Mouse (Mus musculus) liver, adult 2 months (tissue): Measurements from ENCODE around the gene Lars2. TPM values are rescaled to one million over a fixed set of nuclear protein-coding genes. Genes with fewer than 3 reads are reported as not detected.

ENCODE experiments used
- DNase-seq: peaks from one replicate; pipeline ENCODE4 v3.0.0-alpha.2; 2011; ENCODE audit warnings: low read depth, low spot score; ENCODE audit errors: extremely low read depth
- H3K27ac ChIP-seq: fragments of 200-500 bp; replicated peaks from 2 replicates; pipeline ENCODE4 v1.5.1; 2012; ENCODE audit warnings: low read depth, mild to moderate bottlenecking, control low read depth, inconsistent platforms, low read length; ENCODE audit not compliant: insufficient read depth
- H3K27me3 ChIP-seq: fragments of 200-500 bp; 2 replicates; pipeline ENCODE4 v1.6.1; 2012; ENCODE audit warnings: mild to moderate bottlenecking, moderate library complexity, low read length, inconsistent platforms; ENCODE audit not compliant: control insufficient read depth, insufficient read depth
- H3K36me3 ChIP-seq: fragments of 200-500 bp; 2 replicates; pipeline ENCODE4 v1.6.1; 2012; ENCODE audit warnings: low read length, inconsistent platforms; ENCODE audit not compliant: control insufficient read depth, insufficient read depth
- H3K4me1 ChIP-seq: fragments of 200-500 bp; 2 replicates; pipeline ENCODE4 v1.6.1; 2011; ENCODE audit warnings: low read length; ENCODE audit not compliant: control insufficient read depth, insufficient read depth
- H3K4me3 ChIP-seq: fragments of 200-500 bp; 2 replicates; pipeline ENCODE4 v1.5.1; 2011; ENCODE audit warnings: low read depth, mild to moderate bottlenecking, control low read depth, low read length, moderate library complexity; ENCODE audit not compliant: insufficient read depth
- H3K79me2 ChIP-seq: fragments of 200-500 bp; 2 replicates; pipeline ENCODE4 v1.6.1; 2012; ENCODE audit warnings: inconsistent platforms, mild to moderate bottlenecking, low read length, moderate library complexity; ENCODE audit not compliant: control insufficient read depth, insufficient read depth
- H3K9ac ChIP-seq: fragments of 200-500 bp; 2 replicates; pipeline ENCODE4 v1.6.1; 2012; ENCODE audit warnings: low read depth, mild to moderate bottlenecking, control low read depth, inconsistent platforms, low read length
- CTCF ChIP-seq: fragments of 200-500 bp; IDR thresholded peaks from 2 replicates; pipeline ENCODE4 v1.5.1; 2011; ENCODE audit warnings: low read depth, low read length, control low read depth
- POLR2A ChIP-seq: fragments of 200-500 bp; IDR thresholded peaks from 2 replicates; pipeline ENCODE4 v1.6.1; 2011; ENCODE audit warnings: low read length, control low read depth; ENCODE audit not compliant: insufficient read depth; ENCODE audit errors: extremely low read depth
- WGBS: fragments of 180-500 bp; shearing (Covaris S2); methylation state at CpG from one replicate; pipeline ENCODE4 v1.1.7; 2018; 5-methylcytosine and 5-hydroxymethylcytosine counted together
- polyA plus RNA-seq: library from polyadenylated mRNA; depleted of rRNA; stranded (reverse); fragments of >200 nt; gene quantifications from 2 replicates; pipeline ENCODE4 v1.2.3, GENCODE M21; 2012
- total RNA-seq: library from RNA; depleted of rRNA; stranded (reverse); fragments of >200 nt; gene quantifications from 2 replicates; pipeline ENCODE4 v1.2.3, GENCODE M21; 2014

Gene Lars2
- total and polyA plus RNA-seq, 2 experiments: 24.1 to 482 TPM

- H3K27ac ChIP-seq: no peak overlapping the region
- no peak overlapping the region for H3K9ac ChIP-seq
- H3K27me3 ChIP-seq: no peaks in the 10 kb centered on the region
- 74% methylated on average over 3 of the region's 3 CpGs for WGBS
- no peak for TF ChIP-seq POLR2A
- TF ChIP-seq CTCF: no peak
- peak; percentile 62 for DNase-seq
- H3K79me2 ChIP-seq: peaks cover 40% of the 10 kb centered on the region
- no peak overlapping the region for H3K4me3 ChIP-seq
- H3K36me3 ChIP-seq: peaks cover 1% of the 10 kb centered on the region; the same call in 1 of the 2 replicates
- H3K4me1 ChIP-seq: peaks cover 15% of the 10 kb centered on the region
Measured at GRCm38 (mm10) chr9:123486635-123487034, 119.9 kb downstream of the Lars2 start.

GRCm38 (mm10) chr9:123489073-123489472, 122.3 kb downstream of the Lars2 start:
- TF ChIP-seq CTCF (no peak), POLR2A (no peak)
- Histone ChIP-seq H3K27ac (no peak overlapping the region), H3K4me3 (no peak overlapping the region), H3K36me3 (no peaks in the 10 kb centered on the region; the same call in 1 of the 2 replicates), H3K9ac (no peak overlapping the region), H3K4me1 (peaks cover 14% of the 10 kb centered on the region), H3K27me3 (no peaks in the 10 kb centered on the region), H3K79me2 (peaks cover 41% of the 10 kb centered on the region)
- 46% methylated on average over 2 of the region's 2 CpGs for WGBS
- DNase-seq: no peak

GRCm38 (mm10) chr9:123489727-123490343, 123.1 kb downstream of the Lars2 start:
- Histone ChIP-seq H3K4me1 (peaks cover 14% of the 10 kb centered on the region), H3K79me2 (peaks cover 33% of the 10 kb centered on the region; the same call in 1 of the 2 replicates), H3K9ac (no peak overlapping the region), H3K4me3 (no peak overlapping the region), H3K36me3 (no peaks in the 10 kb centered on the region; the same call in 1 of the 2 replicates), H3K27ac (no peak overlapping the region), H3K27me3 (no peaks in the 10 kb centered on the region)
- WGBS: 69% methylated on average over 9 of the region's 9 CpGs
- no peak for DNase-seq
- TF ChIP-seq POLR2A (no peak), CTCF (no peak)

GRCm38 (mm10) chr9:123490930-123491329, 124.2 kb downstream of the Lars2 start:
- no peak for DNase-seq
- Histone ChIP-seq H3K79me2 (peaks cover 32% of the 10 kb centered on the region; the same call in 1 of the 2 replicates), H3K4me3 (no peak overlapping the region), H3K27me3 (no peaks in the 10 kb centered on the region), H3K27ac (no peak overlapping the region), H3K4me1 (peaks cover 17% of the 10 kb centered on the region), H3K9ac (no peak overlapping the region), H3K36me3 (no peaks in the 10 kb centered on the region)
- TF ChIP-seq POLR2A (no peak), CTCF (no peak)
- 73% methylated on average over 5 of the region's 5 CpGs for WGBS

- Histone ChIP-seq H3K9ac (no peak overlapping the region), H3K4me3 (no peak overlapping the region), H3K79me2 (peaks cover 26% of the 10 kb centered on the region; the same call in 1 of the 2 replicates), H3K27ac (no peak overlapping the region), H3K27me3 (no peaks in the 10 kb centered on the region), H3K36me3 (no peaks in the 10 kb centered on the region), H3K4me1 (peaks cover 15% of the 10 kb centered on the region)
- TF ChIP-seq POLR2A (no peak), CTCF (no peak)
- 55% methylated on average over 9 of the region's 9 CpGs for WGBS
- no peak for DNase-seq
Measured at GRCm38 (mm10) chr9:123491917-123492585, 125.3 kb downstream of the Lars2 start.

- H3K79me2 ChIP-seq: peaks cover 14% of the 10 kb centered on the region; the same call in 1 of the 2 replicates
- H3K4me3 ChIP-seq: no peak overlapping the region
- no peaks in the 10 kb centered on the region for H3K36me3 ChIP-seq
- DNase-seq: peak; percentile 67
- no peak overlapping the region for H3K9ac ChIP-seq
- 0 out of 2 replicates have a peak overlapping the region, but pooled peaks have one; percentile 48 for H3K27ac ChIP-seq
- no peaks in the 10 kb centered on the region for H3K27me3 ChIP-seq
- 28% methylated on average over 13 of the region's 13 CpGs for WGBS
- TF ChIP-seq POLR2A: no peak
- TF ChIP-seq CTCF: no peak
- peaks cover 18% of the 10 kb centered on the region for H3K4me1 ChIP-seq
Measured at GRCm38 (mm10) chr9:123496665-123497064, 129.9 kb downstream of the Lars2 start.
